Mouse (Mus musculus): ENCODE measurements around the gene Olfr547.
"Not testable (repeated sequence)": the region's sequence is repeated elsewhere in the genome, so short reads cannot be mapped to it uniquely, and the experiment has no call there.

Olfr547 gene

DNA sequence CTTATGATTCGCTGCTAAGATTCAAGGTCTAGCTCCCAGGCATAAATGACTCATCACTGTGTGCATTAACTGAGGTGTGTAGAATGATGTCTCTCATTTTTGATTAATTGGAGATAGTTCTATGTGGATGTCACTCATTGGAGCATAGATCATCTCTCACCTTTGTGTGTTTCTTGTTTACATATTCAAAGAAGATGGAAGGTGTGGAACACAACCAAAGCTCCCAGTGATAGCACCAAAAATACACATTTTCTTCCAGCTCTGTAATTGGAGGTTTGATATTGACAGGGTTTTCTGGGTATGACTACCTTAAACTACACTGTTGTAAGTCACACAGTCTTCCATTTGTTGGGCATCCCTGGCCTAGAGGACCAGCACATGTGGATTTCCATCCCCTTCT lies at the start of gene Olfr547:
Gene Olfr547 (plus strand): TSS at position 301 of the 400 bp plus-strand sequence.
- no peak for DNase-seq

DNA sequence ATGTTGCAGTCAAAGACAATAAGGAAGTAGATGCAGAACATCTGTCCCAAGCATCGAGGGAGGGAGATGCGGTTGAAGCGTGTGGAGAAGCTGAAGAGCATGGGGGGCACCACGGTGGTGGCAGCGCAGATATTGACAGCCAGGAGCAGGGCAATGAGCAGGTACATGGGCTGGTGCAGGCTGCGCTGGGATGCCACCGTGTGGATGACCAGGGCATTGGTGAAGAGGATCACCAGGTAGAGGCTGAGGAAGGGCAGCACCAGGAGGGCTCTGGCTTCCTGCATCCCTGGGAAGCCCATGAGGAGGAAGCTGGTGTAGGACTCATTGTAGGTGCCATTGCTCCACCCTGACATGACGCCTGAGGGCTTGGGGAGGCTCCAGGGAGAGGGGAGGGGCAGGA lies 49.8 kb upstream of the Olfr547 start:
- DNase-seq = not testable (repeated sequence)

DNA sequence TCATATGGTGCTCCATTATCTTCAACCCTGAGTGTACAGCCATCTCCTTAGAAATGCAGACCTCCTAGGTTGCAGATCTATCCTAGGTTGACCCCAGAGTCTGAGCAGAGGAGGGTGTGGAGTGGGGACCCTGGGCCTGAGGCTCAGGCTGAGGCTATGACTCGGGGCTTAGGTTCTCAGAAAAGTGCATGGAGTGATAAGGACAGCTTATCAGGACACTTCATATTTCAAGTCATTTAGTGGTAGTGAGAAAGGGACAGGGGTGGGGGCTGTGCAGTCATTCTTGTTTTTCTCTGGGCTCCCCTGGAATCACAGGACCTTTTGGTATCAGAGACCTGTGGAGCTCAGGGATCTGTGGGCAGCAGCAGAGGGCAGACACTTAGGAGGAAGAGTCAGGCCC lies 48.4 kb upstream of the Olfr547 start:
- DNase-seq = no peak

DNA sequence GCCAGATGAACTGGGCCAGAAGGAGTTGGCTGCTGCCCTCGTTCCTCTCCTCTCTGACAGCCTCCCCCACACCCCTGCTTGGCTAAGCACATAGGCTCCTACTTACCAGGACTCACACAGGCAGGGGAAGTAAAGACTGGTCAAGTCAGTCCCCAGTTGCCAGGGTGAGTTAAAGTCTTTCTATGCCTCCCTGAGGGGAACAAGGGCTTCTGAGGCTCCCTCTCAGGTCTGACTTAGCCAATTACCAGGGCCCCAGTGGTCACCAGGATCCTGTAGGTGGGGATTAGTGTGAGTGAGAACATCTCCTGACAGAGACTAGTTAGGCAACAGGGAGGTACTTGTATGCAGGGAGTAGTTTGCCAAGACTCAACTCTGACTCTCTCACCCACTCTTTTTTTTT lies 46.4 kb upstream of the Olfr547 start, which contains the start of gene Olfr544:
Gene Olfr544 (minus strand): TSS at position 153 of the 400 bp plus-strand sequence.
- no peak for DNase-seq

DNA sequence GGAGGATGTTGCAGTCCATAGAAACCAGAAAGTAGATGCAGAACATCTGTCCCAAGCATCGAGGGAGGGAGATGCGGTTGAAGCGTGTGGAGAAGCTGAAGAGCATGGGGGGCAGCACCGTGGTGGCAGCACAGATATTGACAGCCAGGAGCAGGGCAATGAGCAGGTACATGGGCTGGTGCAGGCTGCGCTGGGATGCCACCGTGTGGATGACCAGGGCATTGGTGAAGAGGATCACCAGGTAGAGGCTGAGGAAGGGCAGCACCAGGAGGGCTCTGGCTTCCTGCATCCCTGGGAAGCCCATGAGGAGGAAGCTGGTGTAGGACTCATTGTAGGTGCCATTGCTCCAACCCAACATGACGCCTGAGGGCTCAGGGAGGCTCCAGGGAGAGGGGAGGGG lies 40.1 kb upstream of the Olfr547 start:
- not testable (repeated sequence) for DNase-seq

DNA sequence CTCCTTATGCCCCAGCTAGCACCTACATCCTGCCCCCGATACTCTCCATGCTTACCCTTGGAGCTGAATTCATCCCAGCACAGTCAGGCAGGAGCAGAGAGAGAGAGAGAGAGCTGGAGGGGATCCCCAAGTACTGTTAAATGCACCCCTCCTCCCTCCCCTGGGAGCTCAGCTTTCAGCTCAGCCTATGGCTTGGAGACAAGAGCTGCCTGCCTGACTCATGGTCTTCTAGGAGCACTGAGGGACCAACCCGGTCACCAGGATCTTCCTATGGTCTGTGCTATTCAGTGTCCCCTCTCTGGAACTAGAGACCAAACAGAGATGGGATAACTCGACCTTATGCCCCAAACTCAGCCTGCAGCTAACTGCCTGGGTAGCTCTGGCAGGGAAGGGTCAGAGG lies 35.1 kb upstream of the Olfr547 start, which contains the start of gene Olfr545:
Gene Olfr545 (minus strand): TSS at position 101 of the 400 bp plus-strand sequence.
- no peak for DNase-seq

DNA sequence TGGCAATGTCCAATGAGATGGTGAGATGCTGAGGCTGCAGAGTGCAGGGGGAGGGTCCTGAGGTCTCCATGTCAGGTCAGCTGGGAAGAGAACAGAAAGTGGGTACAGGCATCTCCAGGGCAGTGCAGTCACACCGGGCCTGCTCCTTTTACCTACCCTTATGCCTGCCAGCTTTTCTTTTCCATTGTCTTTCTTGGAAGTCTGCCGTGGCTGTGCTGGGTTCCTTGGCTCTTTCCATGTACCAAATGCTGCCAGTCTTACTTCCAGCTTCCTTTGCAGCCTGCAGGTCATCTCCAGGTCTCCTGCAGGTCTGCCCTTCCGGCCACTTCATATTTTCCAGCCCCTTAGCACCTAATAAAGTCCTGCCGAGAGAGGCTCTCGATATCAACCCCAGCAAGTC lies 32.6 kb upstream of the Olfr547 start:
- no peak for DNase-seq

DNA sequence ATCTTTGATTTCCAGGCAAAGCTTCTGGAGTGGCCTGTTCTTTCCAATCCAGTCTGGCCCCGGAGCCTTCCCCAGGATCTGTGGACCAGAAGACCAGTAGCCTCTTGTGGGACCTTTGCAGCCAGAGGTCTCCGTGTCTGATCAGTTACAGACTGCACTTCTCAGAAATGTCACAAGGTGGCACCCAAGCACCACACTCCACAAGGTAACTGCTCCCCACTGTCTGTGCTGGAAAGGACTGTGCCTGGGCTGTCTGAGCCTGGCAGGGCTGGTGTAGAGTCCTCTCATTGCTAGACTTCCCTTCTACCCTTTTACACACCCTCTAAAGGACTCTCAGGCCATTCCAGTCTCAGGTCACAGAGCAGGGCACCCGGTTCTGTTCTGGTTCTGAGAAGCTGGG lies 27.7 kb upstream of the Olfr547 start:
- peak; percentile 65 to 84 for DNase-seq

DNA sequence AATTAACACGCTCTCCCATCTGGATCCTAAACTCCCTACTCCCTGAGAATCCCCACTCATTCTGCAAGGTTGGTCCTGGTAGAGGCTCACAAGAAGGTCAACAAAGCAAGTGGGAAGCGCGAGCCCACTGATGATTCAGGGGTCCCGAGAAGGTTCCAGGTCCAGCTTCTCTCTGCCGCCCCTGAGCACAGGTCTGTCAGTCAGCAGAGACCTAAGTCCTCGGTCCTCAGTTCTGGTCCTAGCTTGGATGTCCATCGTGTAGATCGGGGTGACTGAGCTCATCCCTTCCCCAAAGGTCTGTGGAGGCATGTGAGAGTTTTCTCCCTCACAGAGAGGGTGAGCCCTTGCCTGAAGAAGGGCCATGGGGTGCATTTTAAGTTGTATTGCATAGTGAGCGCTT lies 26.5 kb upstream of the Olfr547 start:
- no peak for DNase-seq

DNA sequence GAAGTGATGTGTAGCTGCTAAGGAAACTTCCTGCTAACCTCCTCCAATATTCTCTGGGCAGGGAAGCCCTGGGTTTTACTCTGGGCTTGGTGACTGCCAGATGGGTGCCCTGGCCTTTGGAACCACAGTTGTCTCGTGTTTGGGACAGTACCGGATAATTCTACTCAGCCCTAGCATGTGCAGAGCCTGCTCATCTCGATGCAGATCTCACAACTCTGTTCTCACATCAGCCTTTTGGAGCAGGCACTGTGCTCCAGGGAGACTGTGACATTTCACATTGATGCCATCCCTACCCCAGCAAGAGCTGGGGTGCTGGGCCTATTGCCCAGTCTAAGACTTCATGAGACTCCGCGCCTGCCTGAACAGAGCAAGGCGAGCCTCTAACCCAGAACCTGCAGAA lies 25.9 kb upstream of the Olfr547 start:
- no peak for DNase-seq

DNA sequence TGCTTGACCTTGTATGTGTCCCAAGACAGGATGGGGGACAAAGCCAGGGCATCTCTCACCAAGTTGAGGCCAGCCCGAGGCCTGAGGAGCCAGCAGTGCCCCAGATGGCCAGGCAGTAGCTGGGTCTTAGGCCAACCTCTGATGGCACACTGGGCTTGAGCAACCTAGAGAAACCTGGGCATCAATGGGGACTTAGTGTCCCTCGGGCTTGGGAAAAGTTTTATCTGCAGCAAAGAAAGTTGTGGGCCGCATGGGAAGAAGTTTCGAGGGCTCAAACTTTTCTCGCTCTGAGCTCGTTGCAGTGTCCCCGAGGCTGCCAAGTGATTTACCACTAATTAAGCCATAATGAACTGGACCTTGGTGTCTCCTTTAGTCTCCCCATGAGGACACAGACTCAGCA lies 24.8 kb upstream of the Olfr547 start:
- no peak for DNase-seq

DNA sequence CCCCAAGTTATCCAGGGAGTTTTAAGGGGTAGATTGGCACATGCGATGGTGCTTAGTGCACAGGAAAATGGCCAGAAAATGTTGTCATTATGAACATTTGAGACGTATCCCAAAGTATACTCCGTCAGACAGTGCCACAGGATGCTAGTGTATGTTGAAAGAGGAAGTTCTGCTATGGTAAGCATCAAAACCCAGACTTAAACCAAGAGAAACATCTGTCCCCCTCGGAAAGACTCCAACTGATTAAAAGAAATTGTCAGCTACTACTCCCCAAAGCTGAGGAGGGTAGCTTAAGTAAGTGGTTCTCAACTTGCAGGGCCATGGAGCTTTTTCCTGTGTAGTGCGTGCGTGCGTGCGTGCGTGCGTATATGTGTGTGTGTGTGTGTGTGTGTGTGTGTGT lies 22.6 kb upstream of the Olfr547 start:
- DNase-seq = no peak

DNA sequence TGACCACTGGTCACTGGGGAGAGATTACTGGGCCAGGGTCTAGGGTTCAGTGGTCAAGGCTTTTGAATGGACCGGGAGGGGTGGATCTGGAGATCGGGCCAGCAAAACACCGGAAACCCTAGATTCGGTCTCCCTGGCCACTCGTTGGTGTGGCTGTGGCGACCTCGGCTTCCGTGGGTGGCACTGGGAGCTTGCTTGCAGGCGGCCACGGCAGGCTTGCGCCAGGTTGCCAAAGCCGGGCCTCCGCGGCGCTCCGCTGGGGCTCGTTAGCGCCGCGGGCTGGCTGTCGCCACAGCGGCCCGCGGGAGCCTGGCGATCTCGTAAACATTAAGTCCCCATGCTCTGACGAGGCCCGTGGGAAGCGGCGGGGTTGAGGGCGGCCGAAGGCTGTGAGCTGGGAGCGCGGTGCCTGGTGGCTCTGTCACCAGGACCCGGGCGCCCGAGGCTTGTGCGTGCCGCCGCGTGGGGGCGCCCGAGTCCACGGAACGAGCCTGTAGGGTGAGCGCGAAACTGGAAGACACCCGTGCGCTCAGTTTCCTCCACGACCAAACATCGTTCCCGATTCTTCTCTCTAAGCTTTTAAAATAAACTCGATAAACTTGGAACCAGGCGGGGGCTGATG lies 21.6 kb upstream of the Olfr547 start:
- peak; percentile 84 to 87 for DNase-seq

DNA sequence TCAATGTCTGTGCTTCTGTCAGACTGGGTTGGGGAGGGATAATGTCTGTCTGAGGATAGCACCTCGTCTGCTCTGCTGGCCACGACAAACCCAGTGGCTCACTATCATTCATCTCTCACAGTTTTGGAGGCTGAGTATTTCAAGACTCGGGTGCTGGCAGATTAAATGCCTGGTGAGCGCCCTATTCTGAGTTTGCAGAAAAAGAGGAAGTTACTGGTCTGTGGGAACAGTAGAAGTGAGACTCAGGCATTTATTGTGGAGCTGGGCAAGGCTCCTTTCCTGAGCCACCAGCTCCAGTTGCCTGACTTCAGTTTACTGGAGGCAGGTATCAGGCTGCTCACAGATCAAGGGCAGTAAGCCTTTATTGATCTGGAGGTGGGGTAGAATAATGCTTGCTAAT lies 20.4 kb upstream of the Olfr547 start:
- DNase-seq = no peak

DNA sequence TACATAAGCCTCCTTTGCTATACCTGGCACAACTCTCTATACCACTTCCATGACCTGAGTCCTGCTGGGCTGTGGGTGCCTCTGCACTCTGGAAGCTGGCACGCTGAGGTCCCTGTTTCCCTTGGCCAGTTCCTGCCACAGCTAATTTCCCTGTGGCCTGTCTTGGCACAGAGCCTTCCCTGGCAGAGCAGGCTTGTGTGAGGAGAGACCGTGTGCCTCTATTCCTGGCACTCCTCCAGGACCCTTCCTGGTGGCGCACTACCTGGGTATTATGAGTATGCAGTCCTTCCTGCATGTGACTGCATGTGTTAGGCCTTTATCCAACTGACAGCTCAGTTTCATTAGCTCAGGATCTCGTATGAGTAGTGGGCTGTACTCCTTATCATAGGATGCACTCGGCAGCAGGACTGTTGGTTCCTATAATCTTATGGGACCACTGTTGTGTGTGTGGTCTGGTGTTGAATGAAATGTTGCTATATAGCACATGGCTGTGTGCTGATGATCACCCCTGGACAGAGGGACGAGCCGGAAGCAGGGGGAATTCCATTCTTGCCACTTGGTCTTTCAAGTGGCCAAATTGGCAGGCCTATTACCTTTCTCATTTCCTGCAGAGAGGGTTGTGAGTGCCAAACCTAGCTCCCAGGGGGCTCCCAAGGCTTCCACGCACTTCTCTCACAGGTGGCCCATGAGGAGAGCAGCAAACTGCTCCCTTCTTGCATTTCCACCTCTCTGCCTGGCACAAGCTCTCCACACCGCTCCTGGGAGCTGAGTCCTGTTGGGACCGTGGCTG lies 18.1 kb upstream of the Olfr547 start:
- DNase-seq = peak; percentile 14 to 44

DNA sequence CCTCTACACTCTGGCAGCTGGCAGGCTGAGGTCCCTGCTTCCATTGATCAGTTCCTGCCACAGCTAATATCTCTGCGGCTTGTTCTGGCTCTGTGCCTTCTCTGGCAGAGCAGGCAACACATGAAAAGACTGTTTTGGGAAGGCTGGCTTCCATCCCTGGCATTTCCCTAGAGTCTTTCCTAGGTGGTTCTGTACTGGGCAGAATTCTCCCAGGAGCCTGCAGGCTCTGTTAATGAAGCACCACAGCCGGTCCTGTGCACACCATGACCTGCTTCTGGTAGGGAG lies 17.6 kb upstream of the Olfr547 start:
- no peak for DNase-seq

DNA sequence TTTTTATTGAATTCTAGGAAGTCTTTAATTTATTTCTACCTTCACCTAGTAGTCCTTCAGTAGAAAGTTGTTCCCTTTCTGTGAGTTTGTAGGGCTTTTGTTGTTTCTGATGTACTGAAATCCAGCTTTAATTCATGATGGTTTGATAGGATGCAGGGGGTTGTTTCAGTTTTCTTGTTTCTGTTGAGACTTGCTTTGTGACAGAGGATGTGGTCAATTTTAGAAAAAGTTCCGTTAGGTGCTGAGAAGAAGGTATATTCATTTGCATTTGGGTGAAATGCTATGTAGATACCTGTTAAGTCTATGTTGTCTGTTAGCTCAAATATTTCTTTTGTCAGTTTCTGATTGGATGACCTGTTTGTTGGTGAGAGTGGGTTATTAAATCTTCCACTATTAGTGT lies 5.5 kb upstream of the Olfr547 start:
- DNase-seq = no peak

DNA sequence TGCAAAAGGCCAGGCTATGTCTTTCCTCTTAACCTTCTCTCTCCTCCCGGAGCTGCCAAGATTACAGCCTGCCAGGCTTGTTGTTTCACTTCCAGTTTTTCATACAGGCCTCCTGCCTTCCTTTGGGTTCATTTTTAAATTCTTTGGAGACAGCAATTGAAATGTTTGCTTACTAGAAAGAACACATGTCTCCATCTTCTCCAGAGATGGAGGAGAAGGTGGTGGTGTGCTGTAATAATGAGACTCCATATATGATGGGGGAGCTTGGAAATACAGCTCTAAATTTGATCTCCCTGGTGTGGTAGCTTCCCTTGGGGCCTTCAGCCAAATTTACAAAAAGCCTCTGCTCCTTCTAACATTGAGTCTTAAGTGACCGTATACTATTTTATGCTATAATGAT lies 6.0 kb downstream of the Olfr547 start, which contains the start of gene Olfr548-ps1:
Gene Olfr548-ps1 (plus strand): TSS at position 301 of the 400 bp plus-strand sequence.
- no peak for DNase-seq

DNA sequence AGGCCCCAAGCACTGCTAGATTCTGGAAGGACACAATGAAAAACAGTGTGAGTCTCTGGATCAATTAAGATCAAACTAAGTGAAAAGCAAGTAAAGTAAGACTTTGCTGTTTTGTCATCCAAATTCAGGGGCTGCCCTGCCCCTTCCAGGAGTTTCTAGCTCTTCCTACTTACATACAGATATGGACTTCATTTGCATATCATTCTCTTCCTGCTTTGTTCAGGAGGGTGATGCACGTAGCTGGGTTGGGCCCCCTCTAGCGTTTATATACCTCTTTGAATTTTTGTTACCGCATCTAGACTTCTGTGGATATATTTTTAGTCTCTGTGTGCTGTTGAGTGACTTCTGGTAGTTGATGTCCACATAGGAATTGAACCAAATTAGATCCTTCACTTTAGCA lies 6.7 kb downstream of the Olfr547 start:
- DNase-seq = no peak

DNA sequence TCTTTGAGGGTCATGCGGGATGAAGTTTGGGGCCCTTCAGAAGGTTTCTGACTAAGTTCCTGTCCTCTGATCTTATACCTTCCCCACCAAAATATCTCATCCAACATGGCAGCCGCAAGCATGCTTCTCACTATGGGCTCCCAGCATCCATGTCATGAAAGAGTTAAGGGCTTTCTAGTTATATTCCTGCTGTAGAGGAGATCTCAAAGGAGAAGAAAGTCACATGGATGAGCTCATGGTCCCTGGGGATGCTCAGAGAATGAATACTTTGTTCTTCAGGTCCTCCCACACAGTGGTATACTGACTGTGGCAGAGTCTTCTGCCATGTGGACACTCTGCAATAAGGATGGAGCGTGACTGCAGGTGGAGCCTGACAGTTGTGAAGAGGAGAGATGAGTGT lies 15.0 kb downstream of the Olfr547 start, which contains the start of gene Olfr549:
Gene Olfr549 (plus strand): TSS at position 301 of the 400 bp plus-strand sequence.
- DNase-seq = no peak

DNA sequence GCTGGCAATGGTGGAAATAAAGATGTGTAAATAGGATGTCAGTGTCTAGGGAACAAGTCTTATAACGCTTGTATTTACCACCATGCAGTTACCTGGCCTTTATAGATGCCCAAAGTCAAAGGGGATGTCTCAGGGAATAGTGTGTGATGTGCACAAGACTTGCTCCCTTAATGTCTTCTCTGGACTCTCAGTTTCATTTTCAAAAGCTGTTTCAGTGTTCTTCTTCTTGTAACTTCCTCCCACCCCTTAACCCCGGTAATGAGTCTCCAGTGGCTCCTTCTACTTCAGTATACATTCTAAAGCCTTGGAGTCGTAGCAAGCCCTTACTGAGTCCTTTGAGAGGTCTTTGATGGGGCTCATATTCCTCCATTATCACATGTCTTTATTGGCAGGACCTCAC lies 18.7 kb downstream of the Olfr547 start:
- DNase-seq = no peak

DNA sequence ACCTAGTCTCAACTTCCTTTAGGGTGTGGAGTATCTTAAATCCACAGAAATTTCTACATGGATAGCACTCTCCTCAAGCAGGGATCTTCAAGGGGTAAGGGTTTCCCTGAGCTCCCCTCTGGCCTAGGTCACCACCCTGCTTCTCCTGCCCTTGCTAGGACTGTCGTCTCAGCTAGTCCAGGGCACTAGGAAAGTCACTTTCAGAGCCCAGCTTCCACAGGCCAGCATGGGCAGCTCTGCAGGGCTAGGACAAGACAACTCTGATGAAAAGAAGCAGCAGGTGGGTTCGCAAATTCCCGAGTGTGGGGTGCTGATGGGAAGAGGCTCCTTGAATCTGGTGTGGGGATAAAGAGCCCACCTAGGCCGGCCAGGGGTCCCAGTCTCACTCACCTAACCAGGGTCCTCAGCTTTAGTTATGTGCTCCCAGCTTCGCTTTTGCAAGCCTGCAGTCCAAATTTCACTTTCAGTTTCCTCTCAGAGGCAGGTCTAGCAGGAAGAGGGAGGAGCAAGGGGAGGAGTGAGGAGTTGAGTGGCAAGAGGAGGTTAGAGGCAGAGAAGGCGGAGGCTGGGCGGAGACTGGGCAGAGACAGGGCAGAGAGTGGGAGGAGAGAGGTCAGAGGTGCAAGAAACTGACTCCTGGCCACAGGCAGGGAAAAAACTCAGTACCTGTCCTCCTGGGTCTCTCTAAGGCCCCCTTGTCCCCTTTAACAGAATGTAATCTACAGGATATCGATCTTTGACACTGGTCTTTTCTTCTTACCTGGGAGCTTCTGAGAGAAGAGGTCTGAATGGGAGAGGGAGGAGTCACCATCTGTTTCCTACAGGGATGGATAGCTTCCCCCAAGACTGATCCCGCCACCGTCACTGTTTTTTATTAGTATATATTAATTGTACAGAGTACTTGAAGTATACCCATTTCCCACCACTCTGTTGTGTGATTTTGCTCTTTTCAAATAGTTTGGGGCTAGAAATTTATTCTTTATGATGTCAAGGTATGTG lies 30.7 kb downstream of the Olfr547 start, which contains the start of gene Trim21:
Gene Trim21 (minus strand): TSS at position 488 of the 999 bp plus-strand sequence.
- DNase-seq = peak; percentile 93 to 95

DNA sequence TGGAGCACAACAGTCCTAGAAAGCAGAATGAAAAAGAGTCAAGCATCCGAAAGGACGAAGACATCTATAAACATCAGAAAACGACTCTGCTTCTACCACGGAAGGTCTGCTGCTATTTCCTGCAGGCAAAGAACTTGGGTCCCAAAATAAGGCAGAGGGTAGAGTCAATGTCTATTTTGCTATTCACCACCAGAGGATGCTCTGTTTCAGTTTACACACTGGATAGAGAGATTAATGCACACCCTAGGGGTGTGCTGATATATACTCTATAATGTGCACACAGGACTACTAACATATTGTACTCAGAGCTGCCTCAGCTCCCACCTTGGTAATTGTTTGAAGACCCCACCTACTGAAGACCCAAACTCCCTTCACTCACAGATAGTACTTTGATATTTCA lies 31.7 kb downstream of the Olfr547 start:
- no peak for DNase-seq
